Mouse (Mus musculus): ENCODE results near the gene Gm572. TPM values are rescaled to one million over a fixed set of nuclear protein-coding genes. Genes with fewer than 3 reads are reported as not detected.

Gene Gm572
- polyA plus RNA-seq, 1 experiment from 2014 or later: not detected

DNA sequence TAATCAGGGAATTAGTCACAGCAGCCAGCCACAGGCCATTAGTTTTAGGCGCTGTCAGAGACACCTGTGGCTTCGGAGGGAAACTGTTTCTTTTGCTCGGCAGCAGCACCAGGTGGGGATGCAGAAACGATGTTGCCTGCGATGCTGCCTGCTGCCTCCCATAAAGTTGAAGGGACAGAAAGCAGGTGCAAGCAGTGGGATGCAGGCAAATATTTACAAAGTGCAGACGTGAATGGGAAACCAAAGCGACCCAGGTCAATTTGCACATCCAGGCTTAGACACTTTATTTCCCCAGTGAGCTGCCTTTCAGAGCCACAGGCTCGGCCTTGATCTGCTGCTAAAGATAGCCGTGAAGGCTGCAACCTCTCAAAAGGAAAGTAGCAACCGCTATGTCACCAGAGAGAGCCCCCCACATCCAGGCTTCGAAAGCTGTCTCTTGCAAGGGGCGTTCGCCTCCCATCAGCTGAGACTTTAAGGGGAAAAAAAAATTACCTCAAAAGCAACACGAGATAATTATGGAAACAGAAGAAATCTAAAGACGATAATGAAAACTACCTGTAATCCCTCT, 13.7 kb downstream of the Gm572 start:
- 34% methylated on average over 15 of the region's 15 CpGs for WGBS
- no peak for TF ChIP-seq CTCF (IDR thresholded peaks at IDR 0.05; ENCODE audit: low read depth)
- Histone ChIP-seq H3K4me1 (replicated peaks; ENCODE audit: insufficient read depth, low read length) (no peaks in the 10 kb centered on the region), H3K4me2 (ENCODE audit: low read length) (no peak overlapping the region), H3K9ac (ENCODE audit: low read depth, low read length) (no peak overlapping the region), H3K36me3 (ENCODE audit: insufficient read depth, low read length) (no peaks in the 10 kb centered on the region), H3K27me3 (ENCODE audit: insufficient read depth, low read length) (no peaks in the 10 kb centered on the region), H3K27ac (no peak overlapping the region), H3K4me3 (replicated peaks; ENCODE audit: low read depth, low read length) (no peak overlapping the region), H3K9me3 (replicated peaks; ENCODE audit: low read length) (no peaks in the 10 kb centered on the region)
- DNase-seq (ENCODE audit: low spot score): no peak
- ATAC-seq (replicated peaks; ENCODE audit: low FRiP score, low read depth): no peak

DNA sequence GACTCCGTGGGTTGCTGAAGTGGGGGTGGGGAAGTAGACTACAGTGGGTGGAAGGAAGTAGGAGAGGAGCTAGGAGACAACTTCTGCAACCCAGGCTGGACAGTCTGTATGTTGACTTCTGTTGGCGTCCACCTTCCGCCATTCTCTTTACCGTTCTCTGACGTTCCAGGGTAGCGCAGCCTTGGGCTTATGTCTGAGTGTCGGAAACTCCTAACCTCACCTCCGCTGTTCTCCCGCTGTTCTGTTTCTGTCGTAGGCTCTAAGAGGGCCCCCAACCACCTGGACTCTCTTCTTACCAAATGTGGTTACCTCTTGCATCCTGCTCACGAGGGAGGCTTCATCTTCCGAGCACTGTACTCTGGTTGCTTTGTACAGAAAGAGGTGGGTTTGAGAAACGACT, 14.7 kb downstream of the Gm572 start:
- 85% methylated on average over 13 of the region's 13 CpGs for WGBS
- no peaks in the 10 kb centered on the region for H3K36me3 ChIP-seq (ENCODE audit: insufficient read depth, low read length)
- no peak overlapping the region for H3K27ac ChIP-seq
- ATAC-seq (replicated peaks; ENCODE audit: low FRiP score, low read depth) (no peak), DNase-seq (ENCODE audit: low spot score) (no peak)
- no peak for TF ChIP-seq CTCF (IDR thresholded peaks at IDR 0.05; ENCODE audit: low read depth)
- H3K9ac ChIP-seq (ENCODE audit: low read depth, low read length): no peak overlapping the region
- no peak overlapping the region for H3K4me3 ChIP-seq (replicated peaks; ENCODE audit: low read depth, low read length)
- H3K27me3 ChIP-seq (ENCODE audit: insufficient read depth, low read length): no peaks in the 10 kb centered on the region
- no peaks in the 10 kb centered on the region; the same call in 1 of the 2 replicates for H3K4me1 ChIP-seq (replicated peaks; ENCODE audit: insufficient read depth, low read length)
- no peaks in the 10 kb centered on the region for H3K9me3 ChIP-seq (replicated peaks; ENCODE audit: low read length)
- H3K4me2 ChIP-seq (ENCODE audit: low read length): no peak overlapping the region

DNA sequence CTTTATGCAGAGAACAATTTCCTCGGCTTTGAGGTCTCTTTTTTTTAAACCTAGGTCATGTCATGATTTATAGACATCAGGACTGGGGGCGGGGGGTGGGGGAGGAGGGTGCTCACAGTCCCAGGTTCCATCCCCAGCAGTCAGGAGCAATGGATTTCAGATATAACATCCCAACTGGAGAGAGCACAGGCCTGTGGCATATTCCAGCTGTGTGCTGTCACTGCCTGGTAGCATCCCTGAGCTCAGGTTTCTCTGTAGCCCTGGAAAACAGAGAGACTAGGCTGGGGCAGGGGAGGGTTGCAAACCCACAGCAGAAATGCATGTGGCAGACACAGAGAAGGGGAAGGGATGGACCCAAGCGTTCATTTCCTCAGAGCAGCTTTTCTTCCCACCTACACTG, 17.1 kb downstream of the Gm572 start:
- H3K36me3 ChIP-seq (ENCODE audit: insufficient read depth, low read length): no peaks in the 10 kb centered on the region
- no peak for TF ChIP-seq CTCF (IDR thresholded peaks at IDR 0.05; ENCODE audit: low read depth)
- 11% methylated on average over 3 of the region's 3 CpGs for WGBS
- DNase-seq (ENCODE audit: low spot score): peak; percentile 70
- H3K4me2 ChIP-seq (ENCODE audit: low read length): no peak overlapping the region
- no peak overlapping the region for H3K27ac ChIP-seq
- H3K9ac ChIP-seq (ENCODE audit: low read depth, low read length): no peak overlapping the region
- no peaks in the 10 kb centered on the region; the same call in 1 of the 2 replicates for H3K4me1 ChIP-seq (replicated peaks; ENCODE audit: insufficient read depth, low read length)
- peak; percentile 58; the same call in 1 of the 2 replicates for ATAC-seq (replicated peaks; ENCODE audit: low FRiP score, low read depth)
- no peaks in the 10 kb centered on the region for H3K27me3 ChIP-seq (ENCODE audit: insufficient read depth, low read length)
- H3K4me3 ChIP-seq (replicated peaks; ENCODE audit: low read depth, low read length): no peak overlapping the region
- H3K9me3 ChIP-seq (replicated peaks; ENCODE audit: low read length): no peaks in the 10 kb centered on the region

DNA sequence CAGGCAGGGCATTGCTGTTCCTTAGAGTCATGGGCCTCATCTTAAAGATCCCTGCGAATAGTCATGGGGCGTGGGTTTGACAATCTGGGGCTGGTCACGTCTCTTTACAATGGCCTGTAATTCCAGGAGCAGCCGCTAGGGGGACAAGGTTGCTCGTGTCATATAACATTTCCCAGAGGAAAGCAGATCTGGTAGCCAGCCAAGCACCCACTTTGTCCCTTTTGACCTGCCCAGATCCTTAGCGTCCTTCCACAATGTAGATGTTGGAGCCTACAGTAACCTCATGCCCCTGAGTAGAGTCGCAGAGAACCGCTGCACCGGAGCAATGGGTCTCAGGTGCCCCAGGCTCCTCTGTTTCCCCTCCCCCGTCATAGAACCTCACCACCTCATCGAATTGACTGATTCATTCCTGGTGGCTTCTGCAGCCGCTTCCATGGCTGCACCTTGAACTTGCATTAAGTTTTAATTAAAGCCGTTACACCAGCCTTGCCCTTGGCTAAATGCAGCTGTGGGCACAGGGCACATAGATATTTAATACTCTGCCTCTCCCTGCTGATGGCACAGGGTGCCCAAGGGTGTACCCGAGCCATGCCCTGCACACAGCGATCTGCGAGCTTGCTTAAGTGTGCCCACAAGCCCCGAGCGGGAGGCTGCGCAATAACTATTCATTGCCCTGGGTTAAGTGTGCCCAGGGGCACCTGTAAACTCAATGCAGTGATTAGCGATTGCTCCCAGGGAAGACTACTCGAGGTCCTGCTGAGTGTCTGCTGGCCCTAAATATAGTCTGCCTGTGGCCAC, 19.2 kb downstream of the Gm572 start:
- H3K4me3 ChIP-seq (replicated peaks; ENCODE audit: low read depth, low read length): no peak overlapping the region
- ATAC-seq (replicated peaks; ENCODE audit: low FRiP score, low read depth) (no peak; the same call in 1 of the 2 replicates), DNase-seq (ENCODE audit: low spot score) (peak; percentile 79)
- peak overlapping the region; percentile 38; the same call in 1 of the 2 replicates for H3K4me2 ChIP-seq (ENCODE audit: low read length)
- no peaks in the 10 kb centered on the region for H3K36me3 ChIP-seq (ENCODE audit: insufficient read depth, low read length)
- 27% methylated on average over 21 of the region's 21 CpGs for WGBS
- H3K27me3 ChIP-seq (ENCODE audit: insufficient read depth, low read length): no peaks in the 10 kb centered on the region
- H3K9me3 ChIP-seq (replicated peaks; ENCODE audit: low read length): no peaks in the 10 kb centered on the region
- H3K27ac ChIP-seq: no peak overlapping the region
- TF ChIP-seq CTCF (IDR thresholded peaks at IDR 0.05; ENCODE audit: low read depth): peak; percentile 86
- no peaks in the 10 kb centered on the region; the same call in 1 of the 2 replicates for H3K4me1 ChIP-seq (replicated peaks; ENCODE audit: insufficient read depth, low read length)
- H3K9ac ChIP-seq (ENCODE audit: low read depth, low read length): no peak overlapping the region

DNA sequence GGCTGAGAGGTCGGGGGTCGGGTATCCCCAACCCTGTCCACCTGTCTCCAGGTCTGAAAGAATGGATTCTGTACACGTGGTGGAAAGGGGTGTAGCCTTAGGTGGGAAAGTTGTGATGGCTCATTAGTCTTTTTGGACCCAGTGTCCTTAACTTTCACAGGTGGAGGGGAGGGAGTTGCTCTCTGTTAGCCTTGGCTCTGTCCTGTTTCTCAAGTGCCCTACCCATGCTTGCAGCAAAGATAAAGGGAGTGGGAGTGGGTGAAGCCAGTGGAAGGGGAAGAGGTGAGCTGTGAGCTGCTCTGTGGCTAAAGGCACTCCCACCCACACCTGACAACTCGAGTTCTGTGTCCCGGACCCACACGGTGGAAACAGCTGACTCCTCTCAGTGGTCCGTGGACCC, 20.2 kb downstream of the Gm572 start:
- no peak for TF ChIP-seq CTCF (IDR thresholded peaks at IDR 0.05; ENCODE audit: low read depth)
- ATAC-seq (replicated peaks; ENCODE audit: low FRiP score, low read depth): no peak
- no peaks in the 10 kb centered on the region for H3K27me3 ChIP-seq (ENCODE audit: insufficient read depth, low read length)
- no peak overlapping the region for H3K4me2 ChIP-seq (ENCODE audit: low read length)
- H3K36me3 ChIP-seq (ENCODE audit: insufficient read depth, low read length): no peaks in the 10 kb centered on the region
- no peak overlapping the region for H3K9ac ChIP-seq (ENCODE audit: low read depth, low read length)
- no peaks in the 10 kb centered on the region; the same call in 1 of the 2 replicates for H3K4me1 ChIP-seq (replicated peaks; ENCODE audit: insufficient read depth, low read length)
- H3K9me3 ChIP-seq (replicated peaks; ENCODE audit: low read length): no peaks in the 10 kb centered on the region
- WGBS: 61% methylated on average over 7 of the region's 7 CpGs
- no peak for DNase-seq (ENCODE audit: low spot score)
- no peak overlapping the region for H3K27ac ChIP-seq
- no peak overlapping the region for H3K4me3 ChIP-seq (replicated peaks; ENCODE audit: low read depth, low read length)

DNA sequence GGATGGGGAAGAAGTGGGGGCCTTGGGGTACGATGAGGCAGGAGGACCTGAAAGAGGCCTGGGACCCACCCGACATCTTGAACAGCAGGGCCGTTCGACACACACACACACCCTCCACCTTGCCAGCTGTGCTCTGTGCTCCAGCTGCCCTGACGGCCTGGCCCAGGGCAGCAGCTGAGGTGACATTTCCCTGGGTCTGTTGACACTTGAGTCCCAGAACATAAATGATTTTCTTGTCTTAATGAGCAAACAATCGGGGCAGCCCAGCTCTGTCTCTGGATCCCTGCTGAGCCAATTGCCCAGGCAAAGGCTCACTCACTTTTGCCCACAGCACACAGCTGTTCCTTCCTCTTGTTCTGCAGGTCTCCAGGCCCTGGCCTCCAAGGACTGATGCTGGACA, 20.9 kb downstream of the Gm572 start:
- no peak overlapping the region for H3K9ac ChIP-seq (ENCODE audit: low read depth, low read length)
- DNase-seq (ENCODE audit: low spot score): no peak
- no peaks in the 10 kb centered on the region; the same call in 1 of the 2 replicates for H3K4me1 ChIP-seq (replicated peaks; ENCODE audit: insufficient read depth, low read length)
- no peak for ATAC-seq (replicated peaks; ENCODE audit: low FRiP score, low read depth)
- H3K36me3 ChIP-seq (ENCODE audit: insufficient read depth, low read length): no peaks in the 10 kb centered on the region
- H3K4me3 ChIP-seq (replicated peaks; ENCODE audit: low read depth, low read length): no peak overlapping the region
- H3K9me3 ChIP-seq (replicated peaks; ENCODE audit: low read length): no peaks in the 10 kb centered on the region
- H3K27ac ChIP-seq: no peak overlapping the region
- WGBS: 44% methylated on average over 6 of the region's 6 CpGs
- no peaks in the 10 kb centered on the region for H3K27me3 ChIP-seq (ENCODE audit: insufficient read depth, low read length)
- TF ChIP-seq CTCF (IDR thresholded peaks at IDR 0.05; ENCODE audit: low read depth): no peak
- H3K4me2 ChIP-seq (ENCODE audit: low read length): no peak overlapping the region

Data from kidney, postnatal 0 days (tissue).